Mouse (Mus musculus) bone marrow, adult 2 months (tissue): ENCODE measurements at regions not wholly inside any gene's neighbourhood (a gene's known extent, or its start where the extent isn't known, plus 50 kb on each side); places are given as distances from the start of the nearest gene placed in this dataset.

Experiments used
- CTCF ChIP-seq: fragments of 200-500 bp; IDR thresholded peaks from 2 replicates; pipeline ENCODE4 v1.5.1; 2011; ENCODE audit warnings: low read length, control low read depth; ENCODE audit not compliant: control insufficient read depth, insufficient read depth
- POLR2A ChIP-seq: fragments of 200-500 bp; IDR thresholded peaks from 2 replicates; pipeline ENCODE4 v1.6.1; 2011; ENCODE audit warnings: low read depth, mild to moderate bottlenecking, control low read depth, low read length, borderline replicate concordance; ENCODE audit not compliant: control insufficient read depth

- TF ChIP-seq CTCF (no peak), POLR2A (no peak)
These were observed 198.6 kb upstream of the Fggy start for GRCm38 (mm10) chr4:95358674-95359073.
